Mouse (Mus musculus) hindbrain, postnatal 0 days (tissue): ENCODE measurements around the gene Kdm4d. TPM values are rescaled to one million over a fixed set of nuclear protein-coding genes. Genes with fewer than 3 reads are reported as not detected.
"Not testable (repeated sequence)": the region's sequence is repeated elsewhere in the genome, so short reads cannot be mapped to it uniquely, and the experiment has no call there.

Experiments
- ATAC-seq: fragments of 200-750 bp; cut with Nextera tagmentation; 2 replicates; pipeline ENCODE4 v1.8.0; 2017; ENCODE audit warnings: mild to moderate bottlenecking, moderate TSS enrichment, moderate library complexity
- DNase-seq: peaks from one replicate; pipeline ENCODE4 v3.0.0-alpha.2; 2015; ENCODE audit warnings: low spot score
- H3K27ac ChIP-seq: fragments of 300-500 bp; sonication (generic); 2 replicates; pipeline ENCODE4 v1.5.1; 2014; ENCODE audit warnings: mild to moderate bottlenecking
- H3K27me3 ChIP-seq: fragments of 300-500 bp; sonication (generic); 2 replicates; pipeline ENCODE4 v1.6.1; 2014; ENCODE audit warnings: low read length, mixed read lengths; ENCODE audit not compliant: insufficient read depth
- H3K36me3 ChIP-seq: fragments of 300-500 bp; sonication (generic); 2 replicates; pipeline ENCODE4 v1.6.1; 2014; ENCODE audit warnings: low read length, mixed read lengths; ENCODE audit not compliant: insufficient read depth
- H3K4me1 ChIP-seq: fragments of 300-500 bp; sonication (generic); 2 replicates; pipeline ENCODE4 v1.6.1; 2014; ENCODE audit warnings: antibody characterized with exemption, low read length, mixed read lengths; ENCODE audit not compliant: insufficient read depth
- H3K4me2 ChIP-seq: fragments of 300-500 bp; sonication (generic); 2 replicates; pipeline ENCODE4 v1.6.1; 2014; ENCODE audit warnings: low read depth, mild to moderate bottlenecking, low read length, moderate library complexity, mixed read lengths
- H3K4me3 ChIP-seq: fragments of 300-500 bp; sonication (generic); 2 replicates; pipeline ENCODE4 v1.5.1; 2014; ENCODE audit warnings: low read length
- H3K9ac ChIP-seq: fragments of 300-500 bp; sonication (generic); replicated peaks from 2 replicates; pipeline ENCODE4 v1.6.1; 2014; ENCODE audit warnings: mild to moderate bottlenecking, low read length, moderate library complexity, mixed read lengths
- H3K9me3 ChIP-seq: fragments of 300-500 bp; sonication (generic); 2 replicates; pipeline ENCODE4 v1.6.1; 2016; ENCODE audit warnings: low read length, mixed read lengths
- CTCF ChIP-seq: IDR thresholded peaks from 2 replicates; pipeline ENCODE4 v1.5.1; 2016; ENCODE audit warnings: antibody characterized with exemption, control low read depth, low read depth
- WGBS: fragments of 180-500 bp; shearing (Covaris S2); extraction: QIAGEN DNeasy Blood & Tissue Kit; methylation state at CpG from one replicate; pipeline ENCODE4 v1.1.7; 2014; 5-methylcytosine and 5-hydroxymethylcytosine counted together
- polyA plus RNA-seq: library from polyadenylated mRNA; unstranded; fragments of >200 nt; fragmentation: Nextera tagmentation; extraction: Ambion mirVana; gene quantifications from 2 replicates; pipeline ENCODE4 v1.2.1, GENCODE M21; 2015
- total RNA-seq: library from RNA; depleted of rRNA; stranded (reverse); fragments of >200 nt; gene quantifications from 2 replicates; pipeline ENCODE4 v1.2.3, GENCODE M21; 2014

Gene Kdm4d
- total and polyA plus RNA-seq, 2 experiments from 2014 or later: 2.0 to 2.1 TPM

- no peaks in the 10 kb centered on the region for H3K27me3 ChIP-seq
- no peaks in the 10 kb centered on the region for H3K4me1 ChIP-seq
- no peak overlapping the region for H3K9ac ChIP-seq
- no peak overlapping the region for H3K4me2 ChIP-seq
- no peak overlapping the region for H3K4me3 ChIP-seq
- H3K9me3 ChIP-seq: no peaks in the 10 kb centered on the region
- 78% methylated on average over 9 of the region's 9 CpGs for WGBS
- TF ChIP-seq CTCF: peak; percentile 84
- H3K36me3 ChIP-seq: peaks cover 21% of the 10 kb centered on the region
- peak; percentile 80 for ATAC-seq
- DNase-seq: peak; percentile 75
- no peak overlapping the region for H3K27ac ChIP-seq
Observed at GRCm38 (mm10) chr9:14512633-14513445, 12.6 kb upstream of the Kdm4d start.

GRCm38 (mm10) chr9:14500916-14501424, 688 bp upstream of the Kdm4d start:
- peak overlapping the region; percentile 89 for H3K9ac ChIP-seq
- no peaks in the 10 kb centered on the region for H3K27me3 ChIP-seq
- H3K9me3 ChIP-seq: no peaks in the 10 kb centered on the region
- peak overlapping the region; percentile 87 for H3K4me3 ChIP-seq
- TF ChIP-seq CTCF: no peak
- no peak for DNase-seq
- H3K36me3 ChIP-seq: peaks cover 31% of the 10 kb centered on the region
- H3K4me1 ChIP-seq: no peaks in the 10 kb centered on the region
- peak overlapping the region; percentile 80 for H3K27ac ChIP-seq
- ATAC-seq: no peak
- H3K4me2 ChIP-seq: peak overlapping the region; percentile 59
- 6% methylated on average over 10 of the region's 10 CpGs for WGBS

- Histone ChIP-seq H3K36me3 (peaks cover 15% of the 10 kb centered on the region; the same call in 1 of the 2 replicates), H3K4me1 (no peaks in the 10 kb centered on the region), H3K4me2 (peak overlapping the region; percentile 68), H3K9me3 (no peaks in the 10 kb centered on the region), H3K27ac (no peak overlapping the region), H3K4me3 (peak overlapping the region; percentile 87), H3K9ac (no peak overlapping the region), H3K27me3 (no peaks in the 10 kb centered on the region)
- ATAC-seq: no peak
- no peak for DNase-seq
- TF ChIP-seq CTCF: no peak
- WGBS: 82% methylated on average over 4 of the region's 4 CpGs
Observed at GRCm38 (mm10) chr9:14498896-14499705, 1.2 kb downstream of the Kdm4d start.

GRCm38 (mm10) chr9:14463668-14464067, 36.6 kb downstream of the Kdm4d start:
- H3K36me3 ChIP-seq, H3K9ac ChIP-seq, DNase-seq, H3K4me3 ChIP-seq, H3K4me1 ChIP-seq, H3K9me3 ChIP-seq, H3K4me2 ChIP-seq, H3K27me3 ChIP-seq, H3K27ac ChIP-seq, ATAC-seq: not testable (repeated sequence)
- WGBS: 79% methylated on average over 12 of the region's 12 CpGs

- not testable (repeated sequence) for ATAC-seq, H3K4me2 ChIP-seq, H3K9me3 ChIP-seq, H3K27me3 ChIP-seq, H3K36me3 ChIP-seq, H3K4me3 ChIP-seq, H3K9ac ChIP-seq, H3K27ac ChIP-seq, H3K4me1 ChIP-seq, DNase-seq
- 83% methylated on average over 1 of the region's 1 CpGs for WGBS
Observed at GRCm38 (mm10) chr9:14462536-14462935, 37.7 kb downstream of the Kdm4d start.

- no peak overlapping the region for H3K27ac ChIP-seq
- TF ChIP-seq CTCF: no peak
- DNase-seq (no peak), ATAC-seq (no peak)
- no peaks in the 10 kb centered on the region for H3K4me1 ChIP-seq
- no peak overlapping the region for H3K4me3 ChIP-seq
- no peaks in the 10 kb centered on the region for H3K27me3 ChIP-seq
- H3K9ac ChIP-seq: no peak overlapping the region
- no peaks in the 10 kb centered on the region for H3K36me3 ChIP-seq
- H3K9me3 ChIP-seq: no peaks in the 10 kb centered on the region
- no peak overlapping the region for H3K4me2 ChIP-seq
- 96% methylated on average over 3 of the region's 3 CpGs for WGBS
Observed at GRCm38 (mm10) chr9:14456320-14456719, 44.0 kb downstream of the Kdm4d start.

- H3K27me3 ChIP-seq, H3K9me3 ChIP-seq, H3K27ac ChIP-seq, H3K4me1 ChIP-seq, H3K36me3 ChIP-seq, H3K4me2 ChIP-seq, DNase-seq, ATAC-seq, H3K9ac ChIP-seq, H3K4me3 ChIP-seq: not testable (repeated sequence)
- 76% methylated on average over 8 of the region's 8 CpGs for WGBS
Observed at GRCm38 (mm10) chr9:14451120-14451519, 49.2 kb downstream of the Kdm4d start.

- not testable (repeated sequence) for H3K27ac ChIP-seq, ATAC-seq, DNase-seq, H3K9ac ChIP-seq, H3K4me3 ChIP-seq, H3K27me3 ChIP-seq, H3K4me2 ChIP-seq, H3K36me3 ChIP-seq, H3K9me3 ChIP-seq, H3K4me1 ChIP-seq
- WGBS: 94% methylated on average over 2 of the region's 2 CpGs
Observed at GRCm38 (mm10) chr9:14447086-14447485, 53.2 kb downstream of the Kdm4d start.
